Mouse (Mus musculus): ENCODE measurements around the gene Ddx20. TPM values are rescaled to one million over a fixed set of nuclear protein-coding genes. Genes with fewer than 3 reads are reported as not detected.
A peak's percentile ranks its signal among the peaks of the same experiment; 100 is the strongest.

Ddx20 gene
- total and polyA plus RNA-seq, 2 experiments = 7.3 to 7.4 TPM

- H3K79me2 ChIP-seq (ENCODE audit: control insufficient read depth, insufficient read depth, low read length) = 0 out of 2 replicates have a peak, but pooled peaks cover 5% of the 10 kb centered on the region
- TF ChIP-seq POLR2A (IDR thresholded peaks at IDR 0.05; ENCODE audit: extremely low read depth, insufficient read depth, low read length) = no peak
- TF ChIP-seq CTCF (IDR thresholded peaks at IDR 0.05; ENCODE audit: low read depth, low read length) = no peak
- peaks cover 2% of the 10 kb centered on the region; the same call in 1 of the 2 replicates for H3K36me3 ChIP-seq (ENCODE audit: control insufficient read depth, insufficient read depth, low read length)
- peak; percentile 5 for DNase-seq (ENCODE audit: extremely low read depth, low read depth, low spot score)
- 84% methylated on average over 2 of the region's 2 CpGs for WGBS
- no peak overlapping the region for H3K4me3 ChIP-seq (ENCODE audit: insufficient read depth, low read depth, low read length)
- no peak overlapping the region for H3K9ac ChIP-seq (ENCODE audit: low read depth, low read length)
- H3K27ac ChIP-seq (replicated peaks; ENCODE audit: insufficient read depth, low read depth, low read length) = no peak overlapping the region
- no peaks in the 10 kb centered on the region for H3K27me3 ChIP-seq (ENCODE audit: control insufficient read depth, insufficient read depth, low read length)
- 0 out of 2 replicates have a peak, but pooled peaks cover 4% of the 10 kb centered on the region for H3K4me1 ChIP-seq (ENCODE audit: control insufficient read depth, insufficient read depth, low read length)
Measured at GRCm38 (mm10) chr3:105688536-105688935, 1.2 kb upstream of the Ddx20 start.

DNA sequence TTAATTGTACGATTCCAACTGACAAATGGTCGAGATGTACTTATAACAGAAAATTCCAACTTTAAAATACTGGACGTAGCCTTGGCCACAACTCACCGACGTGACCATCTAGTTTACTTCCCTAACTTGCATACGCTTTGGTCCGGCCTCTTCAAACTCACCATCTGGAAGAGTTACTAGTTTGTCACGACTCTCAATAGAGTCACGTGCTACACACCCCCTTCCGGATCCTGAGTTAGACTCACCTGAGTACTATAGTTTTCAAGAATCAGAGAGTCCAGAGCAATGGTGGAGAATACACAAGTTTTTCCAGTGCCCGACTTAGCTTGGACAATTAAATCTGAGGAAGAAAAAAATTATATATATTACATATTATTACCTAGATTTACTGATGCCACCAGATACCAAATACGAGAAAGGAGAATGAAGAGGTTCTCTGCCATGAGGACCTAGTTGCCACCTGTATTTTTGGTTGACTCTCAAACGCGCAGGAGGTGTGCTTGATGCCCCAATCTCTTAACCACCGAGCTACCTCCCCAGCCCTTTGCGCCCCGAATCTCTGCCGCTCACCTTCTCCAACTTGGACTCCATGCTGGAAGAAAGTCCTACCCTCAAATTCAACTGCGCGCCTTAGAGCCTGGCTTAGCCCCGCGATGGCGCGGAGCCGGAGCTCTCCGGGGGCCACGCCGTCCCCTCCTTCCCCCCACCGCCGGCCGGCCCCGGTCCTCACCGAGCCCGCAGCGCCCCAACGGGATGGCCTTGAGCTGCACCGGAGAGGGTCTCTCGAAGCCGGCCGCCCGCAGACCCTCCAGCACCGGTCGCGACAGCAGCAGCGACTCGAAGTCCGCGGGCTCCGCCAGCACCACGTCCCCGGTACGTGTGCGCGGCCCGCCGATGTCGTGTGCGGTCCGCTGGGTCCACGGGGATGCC lies 715 bp downstream of the Ddx20 start:
- Histone ChIP-seq H3K4me1 (ENCODE audit: control insufficient read depth, insufficient read depth, low read length) (0 out of 2 replicates have a peak, but pooled peaks cover 4% of the 10 kb centered on the region), H3K4me3 (ENCODE audit: insufficient read depth, low read depth, low read length) (peak overlapping the region; percentile 87), H3K27me3 (ENCODE audit: control insufficient read depth, insufficient read depth, low read length) (no peaks in the 10 kb centered on the region), H3K27ac (replicated peaks; ENCODE audit: insufficient read depth, low read depth, low read length) (0 out of 2 replicates have a peak overlapping the region, but pooled peaks have one; percentile 1), H3K36me3 (ENCODE audit: control insufficient read depth, insufficient read depth, low read length) (peaks cover 11% of the 10 kb centered on the region; the same call in 1 of the 2 replicates), H3K9ac (ENCODE audit: low read depth, low read length) (peak overlapping the region; percentile 92), H3K79me2 (ENCODE audit: control insufficient read depth, insufficient read depth, low read length) (0 out of 2 replicates have a peak, but pooled peaks cover 5% of the 10 kb centered on the region)
- DNase-seq (ENCODE audit: extremely low read depth, low read depth, low spot score) = peak; percentile 16
- 7% methylated on average over 60 of the region's 60 CpGs for WGBS
- TF ChIP-seq POLR2A (IDR thresholded peaks at IDR 0.05; ENCODE audit: extremely low read depth, insufficient read depth, low read length) (no peak), CTCF (IDR thresholded peaks at IDR 0.05; ENCODE audit: low read depth, low read length) (no peak)

GRCm38 (mm10) chr3:105680346-105680745 lies 7.0 kb downstream of the Ddx20 start:
- no peak overlapping the region for H3K27ac ChIP-seq (replicated peaks; ENCODE audit: insufficient read depth, low read depth, low read length)
- H3K36me3 ChIP-seq (ENCODE audit: control insufficient read depth, insufficient read depth, low read length) = peaks cover 40% of the 10 kb centered on the region
- TF ChIP-seq CTCF (IDR thresholded peaks at IDR 0.05; ENCODE audit: low read depth, low read length) (no peak), POLR2A (IDR thresholded peaks at IDR 0.05; ENCODE audit: extremely low read depth, insufficient read depth, low read length) (no peak)
- no peak overlapping the region for H3K9ac ChIP-seq (ENCODE audit: low read depth, low read length)
- H3K79me2 ChIP-seq (ENCODE audit: control insufficient read depth, insufficient read depth, low read length) = no peaks in the 10 kb centered on the region
- H3K27me3 ChIP-seq (ENCODE audit: control insufficient read depth, insufficient read depth, low read length) = no peaks in the 10 kb centered on the region
- no peak for DNase-seq (ENCODE audit: extremely low read depth, low read depth, low spot score)
- WGBS = 91% methylated on average over 7 of the region's 7 CpGs
- H3K4me3 ChIP-seq (ENCODE audit: insufficient read depth, low read depth, low read length) = no peak overlapping the region
- H3K4me1 ChIP-seq (ENCODE audit: control insufficient read depth, insufficient read depth, low read length) = no peaks in the 10 kb centered on the region

DNA sequence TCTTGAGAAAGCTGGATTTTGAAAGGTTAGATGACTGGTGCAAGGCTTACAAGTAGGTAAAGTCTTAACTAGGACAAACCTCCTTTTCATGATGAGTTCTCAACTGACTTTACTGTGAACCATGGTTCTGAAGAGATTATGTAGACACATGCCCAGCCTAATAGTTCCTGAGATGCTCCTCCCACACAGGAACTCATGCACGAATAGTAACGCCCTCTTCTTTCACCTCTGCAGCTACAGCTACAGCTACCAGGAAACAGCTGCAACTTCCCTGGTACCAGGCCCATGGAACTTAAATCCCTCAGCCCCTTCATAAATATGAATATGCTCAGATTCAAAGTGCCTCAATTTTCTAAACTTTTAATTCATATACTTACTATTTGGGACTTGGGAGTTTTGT lies 11.4 kb downstream of the Ddx20 start:
- no peaks in the 10 kb centered on the region for H3K4me1 ChIP-seq (ENCODE audit: control insufficient read depth, insufficient read depth, low read length)
- peak; percentile 0 for DNase-seq (ENCODE audit: extremely low read depth, low read depth, low spot score)
- no peaks in the 10 kb centered on the region for H3K79me2 ChIP-seq (ENCODE audit: control insufficient read depth, insufficient read depth, low read length)
- H3K36me3 ChIP-seq (ENCODE audit: control insufficient read depth, insufficient read depth, low read length) = peaks cover 25% of the 10 kb centered on the region
- H3K4me3 ChIP-seq (ENCODE audit: insufficient read depth, low read depth, low read length) = no peak overlapping the region
- no peak overlapping the region for H3K27ac ChIP-seq (replicated peaks; ENCODE audit: insufficient read depth, low read depth, low read length)
- no peaks in the 10 kb centered on the region for H3K27me3 ChIP-seq (ENCODE audit: control insufficient read depth, insufficient read depth, low read length)
- WGBS = 56% methylated on average over 2 of the region's 2 CpGs
- TF ChIP-seq POLR2A (IDR thresholded peaks at IDR 0.05; ENCODE audit: extremely low read depth, insufficient read depth, low read length) (no peak), CTCF (IDR thresholded peaks at IDR 0.05; ENCODE audit: low read depth, low read length) (no peak)
- H3K9ac ChIP-seq (ENCODE audit: low read depth, low read length) = no peak overlapping the region

DNA sequence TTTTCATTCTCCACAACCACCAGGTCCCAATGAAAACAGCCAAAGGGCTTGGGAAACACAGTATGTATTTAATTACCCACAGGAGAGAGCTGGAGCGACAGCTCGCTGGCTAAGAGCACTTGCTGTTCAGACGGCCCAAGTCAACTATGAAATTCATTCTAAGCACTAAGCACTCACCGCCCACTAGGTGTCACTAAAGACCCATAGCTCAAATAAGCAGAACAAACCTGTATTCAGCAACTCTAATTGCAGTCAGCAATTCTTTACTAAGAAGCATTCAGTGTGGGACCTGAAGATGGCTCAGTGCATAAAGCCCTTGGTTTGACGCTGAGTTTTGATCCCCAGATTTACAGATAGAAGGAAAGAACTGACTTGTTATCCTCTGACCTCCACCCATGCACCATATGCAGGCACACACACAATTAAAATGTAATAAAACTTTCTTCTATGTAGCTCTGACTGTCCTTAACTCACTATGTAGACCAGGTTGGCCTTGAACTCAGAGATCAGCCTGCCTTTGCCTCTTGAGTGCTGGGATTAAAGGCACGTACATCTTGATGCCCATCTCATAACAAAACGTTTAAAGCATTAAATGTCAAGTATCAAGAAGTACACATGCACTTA lies 12.7 kb downstream of the Ddx20 start:
- Histone ChIP-seq H3K36me3 (ENCODE audit: control insufficient read depth, insufficient read depth, low read length) (peaks cover 20% of the 10 kb centered on the region), H3K4me1 (ENCODE audit: control insufficient read depth, insufficient read depth, low read length) (no peaks in the 10 kb centered on the region), H3K79me2 (ENCODE audit: control insufficient read depth, insufficient read depth, low read length) (no peaks in the 10 kb centered on the region), H3K9ac (ENCODE audit: low read depth, low read length) (no peak overlapping the region), H3K4me3 (ENCODE audit: insufficient read depth, low read depth, low read length) (no peak overlapping the region), H3K27ac (replicated peaks; ENCODE audit: insufficient read depth, low read depth, low read length) (no peak overlapping the region), H3K27me3 (ENCODE audit: control insufficient read depth, insufficient read depth, low read length) (no peaks in the 10 kb centered on the region)
- 25% methylated on average over 7 of the region's 7 CpGs for WGBS
- TF ChIP-seq POLR2A (IDR thresholded peaks at IDR 0.05; ENCODE audit: extremely low read depth, insufficient read depth, low read length) (no peak), CTCF (IDR thresholded peaks at IDR 0.05; ENCODE audit: low read depth, low read length) (peak; percentile 46)
- DNase-seq (ENCODE audit: extremely low read depth, low read depth, low spot score) = peak; percentile 68

Data from liver, adult 2 months (tissue).